7 mouse cellular contexts compared by ENCODE assay signal in the genomic region with DNA sequence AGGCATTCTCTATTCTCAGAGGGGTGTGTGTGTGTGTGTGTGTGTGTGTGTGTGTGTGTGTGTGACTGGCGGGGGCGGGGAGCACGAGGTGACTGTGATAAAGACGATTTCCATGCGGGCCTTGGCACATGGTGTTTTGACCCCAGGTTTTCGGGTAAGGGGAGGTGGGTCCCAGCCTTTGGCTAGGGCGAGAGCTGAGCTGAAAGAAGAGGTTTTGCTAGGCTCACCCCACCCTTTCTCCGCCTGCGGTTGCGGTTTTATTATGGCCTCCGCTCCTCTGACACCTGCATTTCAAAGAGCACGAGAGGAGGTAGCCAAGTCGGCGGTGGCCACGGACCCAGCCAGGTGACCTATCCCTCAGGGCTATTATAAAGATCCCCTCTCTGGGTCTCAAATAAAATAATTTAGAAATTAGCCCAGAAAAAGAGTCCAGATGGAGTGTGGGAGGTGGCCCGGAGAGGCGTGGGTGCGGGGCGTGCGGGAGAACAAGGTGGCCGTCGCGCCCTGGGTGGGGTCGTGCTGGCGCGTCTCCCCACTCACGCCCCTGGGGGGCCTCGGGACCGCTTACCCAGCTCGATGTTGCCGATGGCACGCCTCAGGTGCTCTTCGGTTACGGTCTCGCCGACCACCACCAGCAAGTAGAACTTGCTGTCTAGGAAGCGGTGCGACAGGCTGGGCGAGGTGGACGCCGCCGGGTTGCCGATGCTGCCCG. TPM values are rescaled to one million over a fixed set of nuclear protein-coding genes. Genes with fewer than 3 reads are reported as not detected.
DNase-seq lines count a peak whose midpoint lies in the region; ATAC-seq and TF ChIP-seq lines count a peak whose summit lies in the region.

No protein-coding gene starts in this region.

- peak overlapping the region; percentile 63 for H3K4me3 ChIP-seq in lung, embryonic 14.5 days (ENCODE audit: low read depth, low read length)
- peak overlapping the region; percentile 68 for H3K4me3 ChIP-seq in embryonic facial prominence, embryonic 15.5 days (replicated peaks)
- peak overlapping the region; percentile 58 for H3K4me3 ChIP-seq in hindbrain, embryonic 15.5 days
- H3K4me3 ChIP-seq in midbrain, embryonic 11.5 days (ENCODE audit: low read depth, low read length), result peak overlapping the region; percentile 69

- ATAC-seq in lung, embryonic 14.5 days (ENCODE audit: insufficient read depth), result peak; percentile 50
- no peak; the same call in 1 of the 2 replicates for ATAC-seq in embryonic facial prominence, embryonic 15.5 days (ENCODE audit: insufficient number of reproducible peaks, low FRiP score, low TSS enrichment, low read depth)
- peak; percentile 40 for ATAC-seq in hindbrain, embryonic 15.5 days (ENCODE audit: low FRiP score, low read depth)
- peak; percentile 25 for ATAC-seq in midbrain, embryonic 11.5 days (ENCODE audit: low FRiP score)

- DNase-seq in lung, embryonic 14.5 days, result peak; percentile 18
- DNase-seq in lung, postnatal 10 days, result no peak
- peak; percentile 37 to 48 for DNase-seq in adrenal gland, postnatal 36 days
- DNase-seq in midbrain, embryonic 11.5 days (ENCODE audit: low spot score, missing footprints), result peak; percentile 96
- DNase-seq in thymus, postnatal 4 days, result no peak

- H3K9ac ChIP-seq in lung, embryonic 14.5 days, result peak overlapping the region; percentile 62
- H3K9ac ChIP-seq in embryonic facial prominence, embryonic 15.5 days, result peak overlapping the region; percentile 50
- peak overlapping the region; percentile 84 for H3K9ac ChIP-seq in hindbrain, embryonic 15.5 days
- H3K9ac ChIP-seq in midbrain, embryonic 11.5 days (ENCODE audit: low read length), result peak overlapping the region; percentile 80

- peaks cover 5% of the 10 kb centered on the region; the same call in 1 of the 2 replicates for H3K4me1 ChIP-seq in lung, embryonic 14.5 days (ENCODE audit: insufficient read depth)
- peaks cover 32% of the 10 kb centered on the region for H3K4me1 ChIP-seq in embryonic facial prominence, embryonic 15.5 days
- H3K4me1 ChIP-seq in hindbrain, embryonic 15.5 days (replicated peaks), result peaks cover 33% of the 10 kb centered on the region
- peaks cover 22% of the 10 kb centered on the region for H3K4me1 ChIP-seq in midbrain, embryonic 11.5 days (ENCODE audit: control insufficient read depth, insufficient read depth, low read length)

- H3K27me3 ChIP-seq in lung, embryonic 14.5 days (ENCODE audit: insufficient read depth, low read length), result no peaks in the 10 kb centered on the region
- H3K27me3 ChIP-seq in embryonic facial prominence, embryonic 15.5 days, result no peaks in the 10 kb centered on the region
- H3K27me3 ChIP-seq in hindbrain, embryonic 15.5 days, result no peaks in the 10 kb centered on the region
- no peaks in the 10 kb centered on the region for H3K27me3 ChIP-seq in midbrain, embryonic 11.5 days (ENCODE audit: control insufficient read depth, insufficient read depth, low read length)

- H3K9me3 ChIP-seq in lung, embryonic 14.5 days (ENCODE audit: low read depth, low read length), result no peaks in the 10 kb centered on the region
- no peaks in the 10 kb centered on the region for H3K9me3 ChIP-seq in embryonic facial prominence, embryonic 15.5 days (replicated peaks)
- no peaks in the 10 kb centered on the region for H3K9me3 ChIP-seq in hindbrain, embryonic 15.5 days
- H3K9me3 ChIP-seq in midbrain, embryonic 11.5 days (ENCODE audit: control insufficient read depth, low read length), result no peaks in the 10 kb centered on the region

- H3K4me2 ChIP-seq in lung, embryonic 14.5 days, result peak overlapping the region; percentile 95
- peak overlapping the region; percentile 94 for H3K4me2 ChIP-seq in embryonic facial prominence, embryonic 15.5 days (replicated peaks)
- peak overlapping the region; percentile 93 for H3K4me2 ChIP-seq in hindbrain, embryonic 15.5 days
- H3K4me2 ChIP-seq in midbrain, embryonic 11.5 days, result peak overlapping the region; percentile 45

- peak overlapping the region; percentile 55 for H3K27ac ChIP-seq in lung, embryonic 14.5 days (ENCODE audit: low read depth)
- H3K27ac ChIP-seq in embryonic facial prominence, embryonic 15.5 days (replicated peaks), result peak overlapping the region; percentile 83
- H3K27ac ChIP-seq in hindbrain, embryonic 15.5 days (replicated peaks), result peak overlapping the region; percentile 98
- peak overlapping the region; percentile 97 for H3K27ac ChIP-seq in midbrain, embryonic 11.5 days (ENCODE audit: low read depth, low read length)

- no peak for TF ChIP-seq CTCF in lung, embryonic 14.5 days (IDR thresholded peaks at IDR 0.05; ENCODE audit: low read depth)

- H3K36me3 ChIP-seq in lung, embryonic 14.5 days (ENCODE audit: insufficient read depth), result no peaks in the 10 kb centered on the region
- H3K36me3 ChIP-seq in embryonic facial prominence, embryonic 15.5 days, result no peaks in the 10 kb centered on the region
- H3K36me3 ChIP-seq in hindbrain, embryonic 15.5 days, result no peaks in the 10 kb centered on the region
- H3K36me3 ChIP-seq in midbrain, embryonic 11.5 days (ENCODE audit: control insufficient read depth, insufficient read depth, low read length), result no peaks in the 10 kb centered on the region

- WGBS in lung, embryonic 14.5 days, result under 1% methylated on average over 44 of the region's 44 CpGs
- under 1% methylated on average over 44 of the region's 44 CpGs for WGBS in embryonic facial prominence, embryonic 15.5 days
- under 1% methylated on average over 44 of the region's 44 CpGs for WGBS in hindbrain, embryonic 15.5 days
- WGBS in midbrain, embryonic 11.5 days, result under 1% methylated on average over 36 of the region's 44 CpGs

RNA-seq across cellular contexts. Expression of gene Map1b, which starts 0.4 kb away (rescaled TPM):
- polyA plus RNA-seq in lung, embryonic 14.5 days (2014; fragmentation: Nextera tagmentation; extraction: Ambion mirVana), result 72.2 and 73.3 TPM in 2 replicates
- 100 to 1,000 TPM in 1 of 2 experiments, 10 to 100 TPM in 1; 65.1 to 216 TPM for total RNA-seq in adrenal gland, postnatal 36 days (2021)
- polyA plus RNA-seq in embryonic facial prominence, embryonic 15.5 days (2015; fragmentation: Nextera tagmentation; extraction: Ambion mirVana), result 163 and 172 TPM in 2 replicates
- polyA plus RNA-seq in hindbrain, embryonic 15.5 days (2015; fragmentation: Nextera tagmentation; extraction: Ambion mirVana), result 2,014 and 2,064 TPM in 2 replicates
- 911 and 979 TPM in 2 replicates for polyA plus RNA-seq in midbrain, embryonic 11.5 days (2014; fragmentation: Nextera tagmentation; extraction: Ambion mirVana)

Comparison
In these comparisons a context has a peak if more than half of its experiments do, and no peak if none do; other contexts are left out.
1. DNase-seq: peak in lung, embryonic 14.5 days (single experiment), adrenal gland, postnatal 36 days (2 of 2) and midbrain, embryonic 11.5 days (single experiment); none in lung, postnatal 10 days (single experiment) and thymus, postnatal 4 days (single experiment).
2. H3K4me2 ChIP-seq: peak in every context shown above with its lines; median percentile 95 in lung, embryonic 14.5 days; 94 in embryonic facial prominence, embryonic 15.5 days; 93 in hindbrain, embryonic 15.5 days; 45 in midbrain, embryonic 11.5 days.
3. Peak in every context shown above with its lines, with median percentiles within 50 percentile points of each other: H3K27ac ChIP-seq, H3K4me3 ChIP-seq and H3K9ac ChIP-seq.